Mouse (Mus musculus): ENCODE data around the gene Epb41.

DNA sequence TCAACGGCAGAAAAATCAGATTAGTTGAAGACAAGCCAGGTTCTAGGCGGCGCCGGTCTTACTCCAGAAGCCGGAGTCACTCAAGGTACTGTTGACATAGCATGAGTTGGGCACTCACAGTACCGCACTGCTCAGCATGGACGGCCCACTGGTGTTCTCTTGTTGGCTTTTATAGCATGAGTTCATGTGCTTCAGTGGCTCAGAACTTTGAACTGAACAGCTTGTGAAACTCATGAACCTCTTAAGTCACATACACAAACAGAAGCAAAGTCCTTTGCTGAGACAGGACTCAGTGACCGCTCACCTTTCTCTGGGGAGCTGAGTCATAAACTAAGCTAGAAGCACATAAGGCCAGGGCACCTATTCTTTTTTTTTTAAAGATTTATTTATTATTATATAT is 177.3 kb downstream of the Epb41 start:
- TF ChIP-seq POLR2A (IDR thresholded peaks at IDR 0.05; ENCODE audit: extremely low read depth, insufficient read depth, low read length) (no peak), CTCF (IDR thresholded peaks at IDR 0.05; ENCODE audit: low read depth, low read length) (no peak)

All from liver, adult 2 months (tissue).